Mouse (Mus musculus) bone marrow, adult 2 months (tissue): ENCODE measurements at regions not wholly inside any gene's neighbourhood (a gene's known extent, or its start where the extent isn't known, plus 50 kb on each side); places are given as distances from the start of the nearest gene placed in this dataset.

Experiments used
- CTCF ChIP-seq: fragments of 200-500 bp; IDR thresholded peaks from 2 replicates; pipeline ENCODE4 v1.5.1; 2011; ENCODE audit warnings: low read length, control low read depth; ENCODE audit not compliant: control insufficient read depth, insufficient read depth
- POLR2A ChIP-seq: fragments of 200-500 bp; IDR thresholded peaks from 2 replicates; pipeline ENCODE4 v1.6.1; 2011; ENCODE audit warnings: low read depth, mild to moderate bottlenecking, control low read depth, low read length, borderline replicate concordance; ENCODE audit not compliant: control insufficient read depth

- no peak for TF ChIP-seq CTCF
- no peak for TF ChIP-seq POLR2A
These were observed 71.4 kb upstream of the Irx3 start for GRCm38 (mm10) chr8:91873232-91873631.
